Mouse (Mus musculus) kidney, postnatal 36 days (tissue): ENCODE data around the gene Lpp.
A peak's percentile ranks its signal among the peaks of the same experiment; 100 is the strongest.
"Not testable (repeated sequence)": the region's sequence is repeated elsewhere in the genome, so short reads cannot be mapped to it uniquely, and the experiment has no call there.

Experiments
- DNase-seq, 2 experiments: peaks; one replicate each; pipeline ENCODE4 v3.0.0; 2021 to 2022; ENCODE audit warnings: mixed read lengths in 2 of 2

Lpp gene

DNA sequence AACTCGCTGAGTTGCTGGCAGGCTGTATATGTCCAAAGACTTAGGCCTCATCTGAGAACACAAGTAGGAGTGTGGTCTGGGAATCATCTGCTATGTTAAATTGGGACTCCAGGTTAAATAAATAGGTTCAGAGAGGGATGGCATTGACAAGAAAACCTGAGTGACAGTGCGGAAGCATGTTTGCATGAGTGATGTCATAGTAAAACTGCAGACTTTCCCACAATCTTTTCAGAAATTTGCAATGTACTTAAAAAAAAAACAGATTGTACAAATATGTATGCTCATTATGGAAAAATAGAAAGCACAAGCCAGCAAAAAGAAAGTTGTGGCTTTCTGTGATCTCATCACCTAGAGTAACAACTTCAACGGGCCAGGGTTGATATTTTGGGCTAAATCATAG, 619.6 kb downstream of the Lpp start:
- DNase-seq, result no peak

DNA sequence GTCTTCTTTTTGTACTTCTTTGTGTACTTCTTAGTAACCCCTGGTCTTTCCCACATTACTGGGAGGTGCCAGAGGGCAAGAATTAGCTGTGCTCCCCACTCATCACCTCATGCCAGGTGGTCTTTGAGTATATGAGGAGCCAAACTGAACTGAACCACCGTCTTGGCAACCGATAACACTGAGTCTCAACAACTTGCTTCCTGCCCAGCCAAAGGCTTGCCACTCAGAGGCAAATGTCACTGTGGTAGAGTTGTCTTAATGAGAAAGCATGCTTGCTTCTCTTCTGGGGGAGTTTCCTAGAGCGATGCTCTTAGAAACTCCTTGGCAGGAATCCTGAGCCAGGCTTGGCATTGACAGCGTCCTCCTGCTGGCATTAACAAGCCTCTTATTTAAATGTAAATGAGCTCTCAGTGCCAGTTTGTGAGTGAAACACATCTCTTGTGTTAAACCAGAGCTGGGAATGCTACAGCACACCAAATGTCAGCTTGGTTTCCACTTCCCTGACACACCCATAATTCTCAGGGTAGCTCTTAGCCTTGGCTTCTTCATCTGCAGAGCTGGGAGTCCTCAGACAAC, 623.0 kb downstream of the Lpp start:
- DNase-seq, result peak; percentile 38 to 66

- DNase-seq, result no peak
Observed at GRCm38 (mm10) chr16:25017046-25017445, 623.7 kb downstream of the Lpp start.

DNA sequence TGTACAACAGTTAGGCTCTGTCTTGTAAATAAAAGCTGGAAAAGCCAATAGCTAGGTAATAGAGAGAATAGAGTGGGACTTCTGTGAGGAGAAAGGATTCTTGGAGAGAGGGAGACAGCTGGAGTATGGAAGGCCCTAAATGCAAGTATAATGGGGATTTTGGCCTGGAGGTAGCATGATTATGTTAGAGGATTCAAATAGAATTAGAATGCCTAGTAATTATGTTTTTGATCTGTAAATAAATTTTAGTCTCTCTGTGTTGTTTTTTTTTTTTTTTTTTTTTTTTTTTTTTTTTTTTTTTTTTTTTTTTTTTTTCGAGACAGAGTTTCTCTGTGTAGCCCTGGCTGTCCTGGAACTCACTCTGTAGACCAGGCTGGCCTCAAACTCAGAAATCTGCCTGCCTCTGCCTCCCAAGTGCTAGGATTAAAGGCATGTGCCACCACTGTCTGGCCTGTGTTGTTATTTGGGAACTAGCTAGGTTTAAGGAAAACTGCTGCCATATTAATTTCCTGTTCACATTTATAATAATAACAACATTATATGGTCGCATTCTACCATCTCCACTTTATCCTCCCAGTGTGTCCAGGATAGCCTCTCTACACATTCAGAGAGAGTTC, 628.5 kb downstream of the Lpp start:
- DNase-seq, result not testable (repeated sequence)

- DNase-seq, result no peak
Observed at GRCm38 (mm10) chr16:25024591-25024990, 631.3 kb downstream of the Lpp start.

DNA sequence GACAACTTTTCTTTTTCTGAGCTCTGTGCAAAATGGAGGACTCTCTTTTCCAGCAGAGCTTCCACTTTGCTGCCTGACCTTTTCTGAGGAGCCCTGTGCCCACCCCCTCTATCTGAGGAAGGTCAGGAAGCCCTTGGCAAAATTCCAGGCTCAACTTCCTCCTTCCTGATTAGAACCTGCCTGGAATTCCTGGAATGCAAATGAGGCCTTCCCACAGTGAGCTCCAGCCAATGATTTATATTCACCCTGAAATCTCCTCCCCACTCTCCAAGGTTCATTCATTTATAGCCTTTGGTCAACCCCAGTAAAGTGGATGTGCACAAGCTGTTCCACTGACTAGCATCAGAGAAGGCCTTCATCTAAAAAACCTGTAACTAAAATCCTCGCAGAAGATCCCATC, 632.9 kb downstream of the Lpp start:
- peak; percentile 51 to 65 for DNase-seq

DNA sequence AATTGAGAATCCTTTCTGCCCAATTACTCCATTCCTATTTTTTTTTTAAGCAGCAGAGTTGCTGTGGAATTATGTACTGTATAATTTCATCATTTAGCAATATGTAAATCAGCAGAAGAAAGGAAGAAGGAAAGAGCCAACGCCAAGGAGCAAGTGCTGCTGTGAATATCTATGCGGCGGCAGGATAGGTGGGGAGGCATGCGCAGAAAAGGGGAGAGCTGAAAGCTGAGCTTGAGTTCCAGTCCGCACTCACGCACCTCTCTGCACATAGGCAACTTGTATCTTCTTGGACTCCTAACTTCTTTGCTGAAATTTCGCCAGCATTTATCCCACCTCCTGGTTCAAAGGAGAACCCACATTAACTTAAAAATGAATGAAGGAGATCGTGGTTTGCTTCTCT, 636.2 kb downstream of the Lpp start:
- DNase-seq, result no peak

GRCm38 (mm10) chr16:25037361-25037760, 644.1 kb downstream of the Lpp start:
- DNase-seq, result no peak

- no peak for DNase-seq
Observed at GRCm38 (mm10) chr16:25038529-25038928, 645.2 kb downstream of the Lpp start.

- DNase-seq, result no peak
Observed at GRCm38 (mm10) chr16:25039904-25040303, 646.6 kb downstream of the Lpp start.

GRCm38 (mm10) chr16:25041165-25041564, 647.9 kb downstream of the Lpp start:
- DNase-seq, result no peak

- DNase-seq, result no peak
Observed at GRCm38 (mm10) chr16:25041855-25042529, 648.7 kb downstream of the Lpp start.
